19 mouse cellular contexts compared by ENCODE assay signal in genomic region chr9:118404867-118405266, GRCm38 (mm10).
"Had no signal": no experiment of that assay in that cellular context is flagged by ENCODE, and none has a peak within 500 bp of the region (broad histone marks: within the 10 kb centered on the region; RNA-seq: fewer than 3 reads in every experiment).

No protein-coding gene starts in this region.

- DNase-seq: kidney, adult 18-20 months; kidney, adult 9 months; kidney, postnatal 14 days; kidney, postnatal 4 days; left cerebral cortex, postnatal 4 days; lung, adult 18-20 months; lung, postnatal 10 days; lung, postnatal 36 days; midbrain, embryonic 14.5 days; retina, postnatal 1 day; right cerebral cortex, postnatal 25 days; thymus, postnatal 25 days had no signal

- H3K9me3 ChIP-seq: limb, embryonic 15.5 days; liver, embryonic 12.5 days; liver, embryonic 15.5 days; lung, embryonic 15.5 days; neural tube, embryonic 13.5 days had no signal

- H3K9ac ChIP-seq: limb, embryonic 12.5 days; limb, embryonic 15.5 days; liver, embryonic 12.5 days; liver, embryonic 15.5 days; lung, embryonic 15.5 days; neural tube, embryonic 13.5 days had no signal

- H3K27ac ChIP-seq: limb, embryonic 12.5 days; limb, embryonic 15.5 days; liver, embryonic 12.5 days; liver, embryonic 15.5 days; lung, embryonic 15.5 days; neural tube, embryonic 13.5 days; stomach, postnatal 0 days had no signal

- H3K4me1 ChIP-seq: limb, embryonic 12.5 days; limb, embryonic 15.5 days; liver, embryonic 12.5 days; liver, embryonic 15.5 days; lung, embryonic 15.5 days; neural tube, embryonic 13.5 days had no signal

- H3K27me3 ChIP-seq: limb, embryonic 12.5 days; limb, embryonic 15.5 days; liver, embryonic 12.5 days; liver, embryonic 15.5 days; lung, embryonic 15.5 days; neural tube, embryonic 13.5 days had no signal

- H3K36me3 ChIP-seq: limb, embryonic 12.5 days; limb, embryonic 15.5 days; liver, embryonic 12.5 days; liver, embryonic 15.5 days; lung, embryonic 15.5 days; neural tube, embryonic 13.5 days had no signal

- H3K4me3 ChIP-seq: limb, embryonic 12.5 days; limb, embryonic 15.5 days; liver, embryonic 12.5 days; liver, embryonic 15.5 days; lung, embryonic 15.5 days; neural tube, embryonic 13.5 days had no signal
